Mouse (Mus musculus): Measurements from ENCODE around the gene Nr2f2. TPM values are rescaled to one million over a fixed set of nuclear protein-coding genes. Genes with fewer than 3 reads are reported as not detected.

The Nr2f2 gene
- polyA plus RNA-seq, 1 experiment from 2014 or later, result 82.7 TPM

GRCm38 (mm10) chr7:70361383-70362364 is 4.9 kb downstream of the Nr2f2 start:
- H3K36me3 ChIP-seq (replicated peaks), result peaks cover 35% of the 10 kb centered on the region
- H3K27me3 ChIP-seq (ENCODE audit: poor library complexity, severe bottlenecking), result peaks cover 87% of the 10 kb centered on the region
- peak overlapping the region; percentile 84 for H3K4me3 ChIP-seq
- H3K9me3 ChIP-seq, result no peaks in the 10 kb centered on the region
- peaks cover 62% of the 10 kb centered on the region for H3K4me1 ChIP-seq
- H3K27ac ChIP-seq, result peak overlapping the region; percentile 98
- DNase-seq (ENCODE audit: extremely low spot score, low spot score), result peak; percentile 91
- WGBS, result under 1% methylated on average over 97 of the region's 98 CpGs

GRCm38 (mm10) chr7:70360611-70361382 is 5.7 kb downstream of the Nr2f2 start:
- H3K9me3 ChIP-seq, result no peaks in the 10 kb centered on the region
- peaks cover 63% of the 10 kb centered on the region for H3K4me1 ChIP-seq
- peak; percentile 53 for DNase-seq (ENCODE audit: extremely low spot score, low spot score)
- WGBS, result 9% methylated on average over 81 of the region's 84 CpGs
- H3K27ac ChIP-seq, result peak overlapping the region; percentile 98
- peaks cover 44% of the 10 kb centered on the region for H3K36me3 ChIP-seq (replicated peaks)
- peak overlapping the region; percentile 84 for H3K4me3 ChIP-seq
- H3K27me3 ChIP-seq (ENCODE audit: poor library complexity, severe bottlenecking), result peaks cover 87% of the 10 kb centered on the region

- Histone ChIP-seq H3K27ac (peak overlapping the region; percentile 98), H3K4me3 (peak overlapping the region; percentile 84), H3K9me3 (no peaks in the 10 kb centered on the region), H3K36me3 (replicated peaks) (peaks cover 52% of the 10 kb centered on the region), H3K27me3 (ENCODE audit: poor library complexity, severe bottlenecking) (peaks cover 87% of the 10 kb centered on the region), H3K4me1 (peaks cover 65% of the 10 kb centered on the region)
- under 1% methylated on average over 75 of the region's 75 CpGs for whole genome bisulfite sequencing
- peak; percentile 53 for DNase-seq (ENCODE audit: extremely low spot score, low spot score)
Measured at GRCm38 (mm10) chr7:70359791-70360581, 6.5 kb downstream of the Nr2f2 start.

GRCm38 (mm10) chr7:70358848-70359591 is 7.5 kb downstream of the Nr2f2 start:
- Histone ChIP-seq H3K4me3 (peak overlapping the region; percentile 84), H3K27ac (peak overlapping the region; percentile 98), H3K9me3 (no peaks in the 10 kb centered on the region), H3K36me3 (replicated peaks) (peaks cover 60% of the 10 kb centered on the region), H3K27me3 (ENCODE audit: poor library complexity, severe bottlenecking) (peaks cover 86% of the 10 kb centered on the region), H3K4me1 (peaks cover 72% of the 10 kb centered on the region)
- under 1% methylated on average over 33 of the region's 33 CpGs for WGBS
- peak; percentile 62 for DNase-seq (ENCODE audit: extremely low spot score, low spot score)

GRCm38 (mm10) chr7:70358020-70358847 is 8.3 kb downstream of the Nr2f2 start:
- Histone ChIP-seq H3K27ac (peak overlapping the region; percentile 98), H3K36me3 (replicated peaks) (peaks cover 61% of the 10 kb centered on the region), H3K27me3 (ENCODE audit: poor library complexity, severe bottlenecking) (peaks cover 87% of the 10 kb centered on the region), H3K9me3 (no peaks in the 10 kb centered on the region), H3K4me3 (peak overlapping the region; percentile 84), H3K4me1 (peaks cover 78% of the 10 kb centered on the region)
- under 1% methylated on average over 33 of the region's 33 CpGs for WGBS
- peak; percentile 46 for DNase-seq (ENCODE audit: extremely low spot score, low spot score)

- peaks cover 87% of the 10 kb centered on the region for H3K27me3 ChIP-seq (ENCODE audit: poor library complexity, severe bottlenecking)
- H3K36me3 ChIP-seq (replicated peaks), result peaks cover 64% of the 10 kb centered on the region
- peak; percentile 28 for DNase-seq (ENCODE audit: extremely low spot score, low spot score)
- H3K27ac ChIP-seq, result peak overlapping the region; percentile 98
- H3K4me1 ChIP-seq, result peaks cover 81% of the 10 kb centered on the region
- 3% methylated on average over 17 of the region's 17 CpGs for WGBS
- H3K4me3 ChIP-seq, result peak overlapping the region; percentile 84
- no peaks in the 10 kb centered on the region for H3K9me3 ChIP-seq
Measured at GRCm38 (mm10) chr7:70357516-70358019, 9.0 kb downstream of the Nr2f2 start.

DNA sequence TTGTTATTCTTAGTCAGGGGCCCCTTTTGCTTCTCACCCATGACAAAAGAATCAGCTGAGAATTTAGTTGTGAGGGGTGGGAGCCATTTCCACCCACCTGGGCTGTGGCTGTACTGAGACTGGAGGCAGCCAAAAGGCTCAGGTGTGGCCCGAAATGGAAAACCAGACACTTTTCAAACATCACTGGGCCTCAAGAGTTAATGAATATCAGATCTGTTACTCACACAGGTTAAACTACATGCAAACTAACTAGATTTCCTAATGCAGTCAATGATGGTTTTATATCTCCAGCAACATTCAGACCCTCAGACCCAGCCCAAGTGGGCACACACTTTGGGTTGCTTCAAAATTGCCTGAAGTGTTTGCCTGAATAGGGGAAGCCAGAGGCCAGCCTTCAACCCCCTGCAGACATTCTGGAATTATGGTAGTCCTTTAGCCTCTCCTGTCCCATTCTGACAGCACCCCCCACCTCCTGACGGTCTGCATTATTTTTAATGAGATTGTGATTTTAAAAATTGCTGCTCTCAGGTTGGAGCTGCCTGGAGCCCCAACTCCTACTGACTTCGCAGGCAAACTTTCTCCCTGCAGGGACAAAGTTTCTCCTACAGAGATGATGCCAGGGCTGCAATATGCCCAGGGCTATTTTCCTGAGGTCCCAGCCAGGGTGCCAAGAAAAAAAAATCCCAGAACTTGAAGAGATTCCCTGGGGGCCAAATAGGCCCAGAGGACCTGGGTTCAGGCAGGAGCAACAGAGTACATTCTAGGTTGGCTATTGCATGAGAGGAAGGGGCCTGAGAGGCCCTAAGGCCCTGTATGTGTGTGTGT is 9.6 kb downstream of the Nr2f2 start:
- WGBS, result 29% methylated on average over 3 of the region's 3 CpGs
- H3K36me3 ChIP-seq (replicated peaks), result peaks cover 64% of the 10 kb centered on the region
- H3K27me3 ChIP-seq (ENCODE audit: poor library complexity, severe bottlenecking), result peaks cover 85% of the 10 kb centered on the region
- H3K4me1 ChIP-seq, result peaks cover 81% of the 10 kb centered on the region
- peak overlapping the region; percentile 98 for H3K27ac ChIP-seq
- no peaks in the 10 kb centered on the region for H3K9me3 ChIP-seq
- peak; percentile 19 for DNase-seq (ENCODE audit: extremely low spot score, low spot score)
- H3K4me3 ChIP-seq, result peak overlapping the region; percentile 84

GRCm38 (mm10) chr7:70355691-70356568 is 10.6 kb downstream of the Nr2f2 start:
- H3K4me3 ChIP-seq, result peak overlapping the region; percentile 84
- no peaks in the 10 kb centered on the region for H3K9me3 ChIP-seq
- peak; percentile 19 for DNase-seq (ENCODE audit: extremely low spot score, low spot score)
- WGBS, result 19% methylated on average over 5 of the region's 5 CpGs
- peaks cover 68% of the 10 kb centered on the region for H3K36me3 ChIP-seq (replicated peaks)
- peaks cover 86% of the 10 kb centered on the region for H3K27me3 ChIP-seq (ENCODE audit: poor library complexity, severe bottlenecking)
- H3K4me1 ChIP-seq, result peaks cover 86% of the 10 kb centered on the region
- H3K27ac ChIP-seq, result peak overlapping the region; percentile 98

- peaks cover 68% of the 10 kb centered on the region for H3K36me3 ChIP-seq (replicated peaks)
Measured at GRCm38 (mm10) chr7:70355357-70355620, 11.2 kb downstream of the Nr2f2 start.

More at GRCm38 (mm10) chr7:70355357-70355620, 11.2 kb downstream of the Nr2f2 start:
- Histone ChIP-seq H3K9me3 (no peaks in the 10 kb centered on the region), H3K27me3 (ENCODE audit: poor library complexity, severe bottlenecking) (peaks cover 89% of the 10 kb centered on the region), H3K27ac (peak overlapping the region; percentile 98), H3K4me3 (peak overlapping the region; percentile 84), H3K4me1 (peaks cover 90% of the 10 kb centered on the region)
- DNase-seq (ENCODE audit: extremely low spot score, low spot score), result no peak
- 0% methylated on average over 2 of the region's 2 CpGs for WGBS
